Mouse (Mus musculus) heart, adult 8-10 months (tissue): ENCODE measurements around the gene Ogfod1. TPM values are rescaled to one million over a fixed set of nuclear protein-coding genes. Genes with fewer than 3 reads are reported as not detected.

Experiments
- DNase-seq: peaks from one replicate; pipeline ENCODE4 v3.0.0; 2022; ENCODE audit warnings: low spot score
- total RNA-seq, 4 experiments: library from RNA; stranded (reverse); gene quantifications; 2 replicates each; pipeline ENCODE4 v1.2.4; 2022

The Ogfod1 gene
- 10 to 100 TPM; 27.0 to 38.4 (median 30.2) TPM for total RNA-seq

DNA sequence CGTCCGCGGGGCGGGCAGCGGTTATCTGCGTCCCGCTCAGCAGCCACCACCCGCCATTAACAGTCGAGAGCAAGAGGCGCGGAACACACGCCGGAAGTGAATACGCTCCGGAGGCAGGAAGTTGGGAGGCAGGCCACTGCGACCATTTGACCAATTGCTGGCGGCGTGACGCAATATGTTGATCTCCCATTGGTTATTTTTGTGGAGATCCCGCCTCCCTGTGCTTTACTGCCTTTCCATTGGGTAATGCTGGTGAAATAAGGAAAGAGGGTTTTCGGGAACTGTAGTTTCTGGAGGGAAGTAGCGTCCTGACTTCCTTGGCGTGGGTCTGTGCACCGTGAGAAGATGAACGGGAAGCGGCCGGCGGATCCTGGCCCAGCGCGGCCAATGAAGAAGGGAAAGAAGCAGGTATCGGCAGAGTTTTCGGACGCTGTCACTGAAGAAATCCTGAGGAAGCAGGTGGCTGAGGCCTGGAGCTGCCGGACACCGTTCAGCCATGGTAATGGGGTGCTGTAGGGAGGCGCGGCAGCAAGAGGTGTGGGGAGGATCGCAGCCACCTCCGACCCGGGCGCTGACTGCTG lies at the start of gene Ogfod1, which contains the start of gene Nudt21:
Gene Ogfod1, plus strand, starts transcription at position 255 of the 581 bp plus-strand sequence.
Gene Nudt21, minus strand, starts transcription at position 88 of the 581 bp plus-strand sequence.
- peak; percentile 98 for DNase-seq

DNA sequence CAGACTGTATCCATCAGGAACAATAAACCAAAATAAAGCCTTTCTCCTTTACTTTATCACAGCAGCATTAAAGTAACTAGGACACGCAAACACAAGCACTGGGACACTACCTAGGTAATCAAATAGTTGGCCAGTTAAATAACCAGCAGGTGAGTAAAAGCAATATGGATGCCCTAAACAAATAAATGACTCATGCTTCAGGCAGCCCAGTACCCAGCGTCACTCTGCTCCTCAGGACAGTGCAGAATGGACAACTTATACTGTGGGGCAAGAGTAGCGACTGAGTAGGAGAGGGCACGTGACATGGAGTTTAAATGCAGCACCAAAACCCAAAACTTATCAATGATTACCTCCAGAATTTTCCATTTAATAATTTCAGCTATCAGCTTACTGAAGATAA lies 47.3 kb upstream of the Ogfod1 start:
- no peak for DNase-seq

DNA sequence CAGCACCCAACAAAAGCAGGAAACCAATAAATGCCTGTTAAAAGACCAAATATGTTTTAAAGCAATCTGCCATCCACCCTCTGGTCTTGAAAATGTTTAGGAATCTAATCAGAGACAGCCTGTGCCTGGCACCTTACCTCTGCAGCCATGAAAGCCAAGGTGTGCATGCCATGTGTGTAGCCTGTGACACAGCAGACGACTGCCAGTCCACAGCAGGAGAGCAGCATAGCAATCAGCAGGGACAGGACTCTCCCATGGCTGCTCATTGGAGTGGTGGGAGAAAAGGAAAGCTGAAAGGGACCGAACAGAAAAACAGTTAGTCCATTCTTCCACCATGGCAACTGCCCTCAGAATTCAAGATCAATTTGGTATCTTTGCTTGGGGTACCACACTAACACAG lies 38.0 kb upstream of the Ogfod1 start:
- DNase-seq, result no peak

DNA sequence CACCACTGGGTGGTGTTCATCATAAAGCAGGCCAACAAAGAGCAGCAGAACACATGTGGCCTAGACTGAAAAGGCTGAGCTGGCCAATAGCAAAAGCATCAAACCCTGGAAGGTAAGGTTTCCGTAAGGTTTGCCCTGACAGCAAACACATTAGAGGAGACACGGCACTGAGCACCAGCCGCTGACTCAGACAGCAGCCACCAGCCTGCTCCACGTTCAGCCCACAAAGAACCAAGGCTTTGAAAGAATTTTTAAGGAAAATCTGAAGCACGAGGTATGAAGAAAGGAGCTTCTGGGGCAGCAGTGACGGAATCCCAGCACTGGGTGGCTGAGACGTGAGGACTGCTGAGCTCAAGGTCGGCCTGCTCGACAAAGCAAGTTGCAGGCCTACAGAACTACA lies 32.9 kb upstream of the Ogfod1 start:
- no peak for DNase-seq

DNA sequence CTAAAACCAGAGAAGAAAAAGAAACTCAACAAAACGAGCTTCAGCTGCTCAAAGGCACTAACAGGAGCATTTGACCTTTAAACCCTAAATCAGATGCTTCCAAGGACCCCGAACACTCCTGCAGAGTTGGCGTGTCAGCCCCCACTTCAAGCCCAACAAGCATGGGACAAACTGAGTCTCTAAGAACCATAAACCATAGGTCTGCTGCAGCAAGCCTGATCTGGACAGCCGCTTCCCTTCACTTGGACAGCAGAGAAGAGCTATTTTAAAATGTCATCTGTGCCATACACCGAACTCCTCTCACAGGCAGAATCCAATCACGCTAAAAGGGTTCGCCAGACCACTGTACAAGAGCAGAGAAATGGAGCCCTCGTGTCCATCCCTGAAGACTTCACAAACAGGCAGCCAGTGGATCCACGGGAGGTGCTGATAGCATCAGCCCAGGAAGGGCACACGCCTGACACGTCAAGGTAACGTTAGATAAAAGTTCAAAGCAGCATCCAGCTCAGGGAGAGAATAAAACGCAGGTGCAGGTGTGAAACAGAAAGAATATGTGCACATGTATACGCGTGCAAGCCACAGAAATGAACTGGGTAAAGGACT lies 27.7 kb upstream of the Ogfod1 start:
- DNase-seq, result no peak

DNA sequence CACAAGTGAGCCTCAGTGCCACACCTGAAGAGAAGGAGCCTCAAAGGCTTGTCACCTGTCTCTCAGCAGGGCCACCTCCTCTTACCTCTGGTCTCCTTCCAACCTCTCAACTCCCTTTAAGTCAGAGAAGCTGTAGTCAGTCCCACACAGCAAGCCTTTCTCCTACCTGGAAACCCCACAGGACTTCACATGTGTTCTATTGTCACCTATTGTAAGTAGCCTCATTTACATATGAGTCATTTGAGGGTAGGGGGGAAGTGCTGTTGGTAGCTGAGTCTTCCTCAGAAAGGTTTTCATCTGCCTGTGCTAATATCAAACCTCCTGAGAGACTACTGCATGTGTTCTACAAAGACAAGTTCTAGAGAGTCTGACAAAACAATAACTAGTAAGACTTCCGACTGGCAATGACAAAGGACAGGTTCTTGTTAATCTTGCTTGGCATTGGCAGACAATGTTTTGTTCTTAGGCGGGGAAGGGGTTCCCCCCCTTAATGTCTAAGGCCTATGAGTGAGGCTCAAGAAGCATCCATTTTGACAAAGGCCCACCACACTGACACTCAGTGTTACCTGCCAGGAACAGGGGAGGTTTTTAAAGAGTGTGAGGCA lies 26.8 kb upstream of the Ogfod1 start:
- DNase-seq, result no peak

DNA sequence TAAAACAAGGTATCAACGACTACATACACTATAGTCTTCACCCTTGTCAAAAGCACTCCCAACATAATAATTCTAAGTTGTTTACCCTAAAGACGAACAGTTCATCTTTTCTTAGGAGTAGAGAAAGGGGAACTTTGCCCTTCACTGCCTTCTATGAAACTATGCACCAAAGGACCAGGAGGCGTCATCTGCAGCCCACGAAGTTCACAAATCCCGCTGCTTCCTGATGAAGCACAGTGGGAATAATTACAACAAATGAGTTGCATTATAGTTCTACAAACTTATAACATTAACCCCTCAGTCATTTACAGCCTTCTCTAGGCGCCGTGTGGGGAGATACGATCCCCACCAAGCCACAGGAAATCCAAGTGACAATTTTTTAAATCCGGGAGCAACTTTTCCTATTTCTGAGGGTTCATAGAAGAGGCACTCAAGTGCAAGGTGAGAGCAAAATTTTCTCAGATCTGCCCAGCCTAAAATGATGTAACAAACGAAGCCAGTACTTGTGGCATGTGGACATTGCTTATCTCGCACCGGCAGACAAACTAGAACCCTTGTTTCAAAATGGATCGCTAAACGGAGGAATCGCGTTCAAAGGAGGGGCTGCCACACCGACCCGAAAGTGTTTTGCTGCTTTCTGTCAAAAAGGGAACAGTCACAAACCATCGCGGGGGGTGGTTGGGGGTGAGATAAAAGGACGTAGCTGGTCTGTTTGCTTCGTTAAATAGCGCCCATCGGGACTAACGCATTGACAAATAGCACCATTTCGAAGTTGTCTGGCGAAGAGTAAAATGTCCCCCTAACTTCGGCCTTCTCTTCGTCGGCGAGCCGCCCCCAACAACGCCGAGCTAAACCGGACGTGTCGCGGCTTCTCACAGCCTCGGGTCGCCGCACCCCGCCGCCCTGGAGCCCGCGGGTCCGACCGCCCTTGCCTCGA lies 25.7 kb upstream of the Ogfod1 start:
- no peak for DNase-seq

DNA sequence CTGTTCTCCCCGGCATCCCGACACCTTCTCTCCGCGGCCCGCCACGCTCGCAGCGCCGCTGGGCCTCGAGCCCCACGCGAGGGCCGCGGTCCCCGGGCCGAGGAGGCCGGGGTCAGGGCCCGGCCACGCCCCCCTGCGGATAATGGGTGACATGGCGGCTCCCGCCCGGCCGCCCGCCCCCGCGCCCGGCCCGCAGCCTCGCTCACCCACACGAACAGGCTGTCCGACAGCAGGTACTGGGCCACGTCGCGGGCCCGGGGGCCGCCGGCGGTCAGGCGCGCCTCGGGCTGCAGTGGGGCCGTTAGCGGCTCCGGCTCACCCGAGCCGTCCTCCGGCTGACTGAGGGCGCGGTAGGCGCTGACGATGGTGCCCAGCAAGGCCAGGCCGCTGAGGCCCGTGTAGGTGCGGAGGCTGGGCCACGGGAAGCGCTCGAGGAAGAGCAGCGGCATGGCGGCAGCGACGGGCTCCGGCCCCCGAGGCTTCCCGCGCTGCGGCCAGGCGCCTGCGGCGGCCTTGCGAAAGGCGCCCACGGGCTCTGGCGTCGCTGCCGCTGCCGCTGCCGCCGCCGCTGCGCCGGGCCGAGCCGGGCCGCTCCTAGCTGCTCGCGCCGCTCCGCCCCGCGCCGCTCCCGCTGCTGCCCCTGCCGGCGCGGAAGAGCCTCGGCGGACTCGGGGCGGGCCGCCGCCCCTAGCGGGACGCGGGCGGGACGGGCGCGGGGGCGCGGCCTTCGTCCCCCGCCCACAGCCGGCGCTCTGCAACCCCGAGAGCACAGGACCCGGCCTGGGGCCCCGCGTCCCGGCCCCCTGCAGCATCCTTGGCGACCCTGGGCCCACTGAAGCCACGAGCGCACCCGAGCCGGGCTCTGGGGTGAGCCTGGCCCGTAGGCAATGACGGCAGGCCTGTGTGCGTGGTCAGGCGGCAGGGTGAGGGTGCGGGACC lies 24.7 kb upstream of the Ogfod1 start, which contains the start of gene Amfr:
Gene Amfr, minus strand, starts transcription at position 830 of the 939 bp plus-strand sequence.
- peak; percentile 33 for DNase-seq

DNA sequence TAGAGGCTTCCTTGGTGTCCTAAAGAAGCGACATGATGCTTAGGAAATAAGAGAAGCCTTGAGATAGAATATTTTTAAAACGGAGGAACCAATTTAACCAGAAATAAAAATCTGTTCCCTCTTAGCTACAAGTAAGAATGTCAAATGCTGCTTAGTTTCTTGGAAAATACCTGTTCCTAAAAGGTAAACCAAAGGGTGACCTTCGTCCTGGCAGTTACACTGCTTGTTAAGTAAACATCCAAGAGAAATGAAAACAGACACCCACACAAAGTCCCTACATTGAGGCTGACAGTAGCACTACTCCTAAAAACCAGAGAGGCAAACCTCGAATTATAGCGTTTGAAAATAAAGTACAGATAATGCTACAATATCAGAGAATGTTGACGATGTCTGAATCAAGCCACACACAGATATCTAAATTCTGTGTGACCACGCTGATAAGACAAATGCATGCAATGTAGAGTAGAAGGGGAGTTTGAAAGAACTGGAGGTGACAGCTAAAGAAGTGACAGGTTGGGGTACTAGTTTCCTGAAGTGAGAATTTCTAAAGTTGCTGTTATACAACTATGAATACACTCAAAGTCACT lies 23.9 kb upstream of the Ogfod1 start:
- no peak for DNase-seq

DNA sequence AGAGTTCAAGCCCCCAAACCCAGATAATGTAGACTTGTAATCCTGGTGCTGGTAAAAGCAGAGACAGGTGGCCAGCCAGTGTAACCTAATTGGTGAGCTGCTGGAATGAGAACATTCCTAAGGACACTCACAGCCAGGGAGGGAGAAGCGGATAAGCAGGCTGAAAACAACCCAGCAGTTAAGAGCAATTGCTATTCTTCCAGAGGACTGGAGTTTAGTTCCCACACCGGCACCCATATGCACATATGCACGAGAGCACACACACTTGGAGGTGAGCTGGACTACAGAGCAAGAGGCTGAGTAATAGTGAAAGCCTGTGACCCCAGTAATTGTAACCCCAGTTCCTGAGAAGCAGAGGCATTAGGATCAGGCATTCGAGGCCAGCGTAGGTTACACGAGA lies 13.1 kb upstream of the Ogfod1 start:
- no peak for DNase-seq

DNA sequence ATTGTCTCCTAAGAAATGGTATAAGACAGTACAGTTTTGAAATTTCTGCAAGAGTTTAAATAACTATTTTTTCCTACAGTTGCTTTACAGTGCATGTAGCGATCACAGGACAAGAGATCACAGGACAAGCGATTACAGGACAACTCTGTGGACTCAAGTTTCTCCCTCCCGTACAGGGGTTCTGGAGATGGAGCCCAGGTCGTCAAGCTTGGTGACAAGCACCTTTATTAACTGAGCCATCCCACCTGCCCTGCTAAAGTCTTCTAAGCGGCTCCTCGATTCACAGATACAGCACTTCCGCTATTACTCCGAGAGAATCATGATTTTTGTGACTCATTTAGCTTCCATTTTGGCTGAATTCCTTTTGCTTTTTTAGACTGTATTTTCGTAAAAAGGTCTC lies 7.3 kb upstream of the Ogfod1 start:
- no peak for DNase-seq

DNA sequence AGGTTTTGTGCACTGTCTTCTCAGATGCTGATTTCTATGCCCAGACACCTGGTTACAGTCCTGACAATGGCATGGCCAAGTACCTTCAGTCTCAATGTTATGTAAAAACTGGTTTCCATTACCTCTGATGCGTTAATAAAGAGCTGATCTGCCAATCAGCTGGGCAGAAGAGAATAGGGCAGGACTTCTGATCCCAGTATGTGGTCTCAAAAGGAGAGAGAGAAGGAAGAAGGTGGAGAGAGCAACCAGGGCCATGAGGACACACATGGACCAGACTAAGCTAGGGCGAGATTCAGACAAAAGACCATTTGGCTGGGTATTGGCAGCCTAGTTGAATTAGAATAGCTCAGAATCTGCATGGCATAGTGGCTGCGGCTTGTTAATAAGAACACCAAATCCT lies 3.4 kb upstream of the Ogfod1 start:
- DNase-seq, result no peak

DNA sequence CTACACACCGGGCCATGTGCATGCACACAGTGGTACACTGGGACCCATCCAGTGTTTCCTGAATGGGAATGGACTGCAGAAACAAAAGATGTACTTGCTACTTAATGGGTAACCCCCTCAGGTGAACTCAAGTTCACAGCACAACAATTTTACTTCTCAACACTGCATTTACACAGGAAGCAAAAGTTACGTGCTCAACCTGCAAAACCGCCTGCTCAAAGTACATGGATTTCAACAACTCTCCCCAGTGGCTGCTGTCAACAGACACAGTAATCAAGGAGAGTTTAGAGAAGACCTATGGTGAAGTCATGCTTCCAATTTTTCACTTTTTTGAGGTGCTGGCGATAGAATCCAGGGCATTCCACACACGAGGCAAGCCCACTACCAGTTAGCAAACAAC lies 1.8 kb upstream of the Ogfod1 start:
- no peak for DNase-seq

DNA sequence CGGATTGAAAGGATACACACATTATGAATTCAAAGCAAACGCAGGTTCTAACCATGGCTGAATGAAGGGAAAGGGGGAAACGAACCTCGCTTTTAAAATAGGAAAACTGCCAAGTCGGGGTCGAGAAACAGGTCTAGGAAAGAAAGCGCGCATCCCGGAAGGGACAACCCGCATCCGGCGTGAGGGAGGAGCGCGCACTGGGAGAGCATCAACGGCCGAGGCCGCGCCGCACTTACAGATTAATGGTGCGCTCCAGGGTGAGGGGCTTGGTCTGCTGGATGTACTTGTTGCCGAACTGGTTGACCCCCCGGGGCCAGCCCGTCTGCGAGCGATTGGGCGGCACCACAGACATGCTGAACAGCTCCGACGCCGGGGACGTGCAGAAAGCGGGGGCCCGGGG lies 457 bp upstream of the Ogfod1 start:
- peak; percentile 24 for DNase-seq

DNA sequence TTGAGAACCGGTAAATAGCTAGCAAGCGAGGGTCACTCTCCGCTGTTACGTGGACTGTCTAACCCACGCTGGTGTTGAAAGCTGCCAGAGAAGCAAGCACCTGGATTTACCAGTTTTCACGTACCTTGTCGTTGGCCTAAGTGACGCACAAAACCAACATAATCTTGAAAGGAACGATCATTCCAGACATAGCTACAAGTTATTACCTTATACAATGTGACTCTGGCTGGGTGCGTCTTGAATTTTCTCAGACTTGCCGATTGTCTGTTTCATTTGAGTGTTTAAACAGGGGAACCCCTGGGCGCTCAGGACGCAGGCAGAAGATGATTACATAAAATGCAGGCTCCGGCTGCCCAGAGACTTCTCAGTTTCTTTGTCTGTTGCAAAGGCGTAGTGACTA lies 808 bp downstream of the Ogfod1 start:
- DNase-seq, result no peak

DNA sequence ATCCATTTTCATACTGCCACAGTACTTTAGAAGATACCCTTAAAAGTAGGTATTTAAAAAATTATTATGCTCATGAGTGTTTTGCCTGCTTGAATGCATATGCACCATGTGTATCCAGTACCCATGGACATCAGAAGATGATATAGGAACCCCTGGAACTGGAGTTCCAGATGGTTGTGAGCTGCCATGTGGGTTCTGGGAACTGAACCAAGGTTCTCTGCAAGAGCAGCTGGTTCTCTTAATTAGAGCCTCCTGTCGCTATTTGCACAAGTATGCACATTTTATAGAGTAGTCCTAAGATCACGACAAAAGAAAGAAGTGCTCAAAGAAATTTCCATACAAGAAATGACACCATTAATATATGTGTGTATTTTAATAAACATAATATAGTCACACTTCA lies 10.8 kb downstream of the Ogfod1 start:
- DNase-seq, result no peak

DNA sequence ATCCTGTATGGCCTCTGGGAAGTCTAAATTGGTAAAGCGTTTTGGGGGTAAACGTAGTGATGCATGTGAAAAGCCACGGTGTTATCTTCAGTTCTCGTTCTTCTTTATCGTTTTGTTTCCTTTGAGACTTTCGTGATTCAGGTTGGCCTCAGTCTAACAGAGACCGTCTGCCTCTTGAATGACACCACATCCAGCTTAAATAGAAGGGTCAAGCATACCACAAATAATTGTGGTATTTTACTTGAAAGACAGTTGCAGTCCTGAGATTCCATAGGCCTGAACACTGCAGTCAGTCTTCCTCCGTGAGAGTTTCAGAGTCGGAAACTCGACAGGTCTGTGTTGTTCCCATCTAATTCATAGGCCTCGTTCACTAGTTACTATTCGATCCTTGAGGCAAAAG lies 15.7 kb downstream of the Ogfod1 start:
- no peak for DNase-seq

DNA sequence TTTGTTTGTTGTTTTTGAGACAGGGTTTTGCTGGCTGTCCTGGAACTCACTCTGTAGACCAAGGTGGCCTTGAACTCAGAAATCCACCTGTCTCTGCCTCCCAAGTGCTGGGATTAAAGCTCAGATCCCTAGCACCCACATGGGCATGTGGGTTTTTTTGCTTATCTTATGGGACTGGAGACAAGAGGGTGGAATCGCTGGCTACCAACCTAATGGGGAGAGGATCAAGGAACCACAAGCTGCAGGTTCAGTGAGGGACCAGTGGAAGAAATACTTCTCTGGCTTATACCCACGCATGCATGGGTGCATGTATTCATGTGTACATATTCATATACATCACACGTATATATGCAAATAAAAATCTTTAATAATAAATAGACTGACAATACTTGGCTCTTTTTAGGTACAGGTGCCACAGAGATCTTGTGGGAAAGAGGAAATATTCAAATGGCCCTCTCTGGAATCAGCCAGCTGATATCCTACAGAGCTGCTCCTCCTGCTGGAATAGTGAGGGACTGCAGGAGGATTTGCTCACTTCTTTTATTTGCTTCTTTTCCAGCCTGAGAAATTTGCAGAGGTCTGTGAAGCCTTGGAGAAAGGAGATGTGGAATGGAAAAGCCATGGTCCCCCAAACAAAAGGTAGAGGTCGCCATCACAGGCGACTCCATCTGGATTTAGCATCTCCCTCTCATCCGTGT lies 20.3 kb downstream of the Ogfod1 start:
- DNase-seq, result peak; percentile 34

DNA sequence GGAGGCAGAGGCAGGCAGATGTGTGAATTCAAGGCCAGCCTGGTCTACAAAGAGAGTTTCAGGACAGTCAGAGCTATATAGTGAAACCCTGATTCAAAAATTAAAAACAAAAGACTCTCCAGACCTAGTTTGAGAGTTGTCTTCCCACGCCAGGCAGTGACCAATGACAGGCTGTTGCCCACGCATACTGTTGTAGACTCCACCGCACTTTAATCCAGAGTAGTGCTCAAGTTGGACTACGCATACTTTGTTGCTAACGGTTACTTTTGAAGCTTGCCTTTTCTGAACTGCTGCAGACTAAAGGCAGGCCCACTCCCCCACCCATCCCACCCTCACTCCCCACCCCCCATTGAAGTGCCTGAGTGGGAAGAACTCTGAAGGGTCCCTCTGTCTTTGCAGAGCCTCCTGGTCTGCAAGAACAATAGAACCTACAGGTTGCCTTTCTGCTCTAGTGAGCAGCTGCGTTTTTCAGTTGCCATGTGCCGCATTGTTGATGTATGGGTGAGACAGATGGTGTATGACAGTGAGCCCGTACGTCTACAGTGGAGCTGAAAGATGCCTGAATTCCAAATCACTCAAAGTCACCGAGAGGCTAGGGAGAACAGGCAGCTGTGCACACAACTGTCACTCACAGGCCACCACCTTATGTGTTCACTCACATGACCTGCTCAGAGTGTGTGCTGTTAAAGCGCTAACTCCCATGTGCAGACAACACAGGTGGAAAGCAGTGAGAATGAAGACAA lies 29.3 kb downstream of the Ogfod1 start:
- no peak for DNase-seq
